Mouse (Mus musculus) right cerebral cortex, postnatal 36 days (tissue): ENCODE results near the gene Chrm3.
A peak's percentile ranks its signal among the peaks of the same experiment; 100 is the strongest.

Experiments used
- DNase-seq, 2 experiments: peaks; one replicate each; pipeline ENCODE4 v3.0.0; 2022; ENCODE audit warnings: low spot score in 2 of 2, mixed read lengths in 1 of 2

The Chrm3 gene

GRCm38 (mm10) chr13:9992640-9993039 lies 368.0 kb downstream of the Chrm3 start:
- DNase-seq, result no peak

- DNase-seq, result no peak
Observed at GRCm38 (mm10) chr13:9985648-9986047, 375.0 kb downstream of the Chrm3 start.

- DNase-seq, result no peak
Observed at GRCm38 (mm10) chr13:9983293-9983692, 377.4 kb downstream of the Chrm3 start.

- no peak for DNase-seq
Observed at GRCm38 (mm10) chr13:9977699-9978098, 382.9 kb downstream of the Chrm3 start.

- no peak for DNase-seq
Observed at GRCm38 (mm10) chr13:9973742-9974321, 386.8 kb downstream of the Chrm3 start.

- DNase-seq, result no peak
Observed at GRCm38 (mm10) chr13:9971845-9972244, 388.8 kb downstream of the Chrm3 start.

- DNase-seq, result no peak
Observed at GRCm38 (mm10) chr13:9952619-9953018, 408.0 kb downstream of the Chrm3 start.

- DNase-seq, result peak in 1 of 2 experiments; percentile 38
Observed at GRCm38 (mm10) chr13:9951376-9951775, 409.3 kb downstream of the Chrm3 start.

- peak; percentile 12 to 20 for DNase-seq
Observed at GRCm38 (mm10) chr13:9949091-9949490, 411.6 kb downstream of the Chrm3 start.

GRCm38 (mm10) chr13:9940186-9940585 lies 420.5 kb downstream of the Chrm3 start:
- no peak for DNase-seq

GRCm38 (mm10) chr13:9938798-9939485 lies 421.7 kb downstream of the Chrm3 start:
- DNase-seq, result no peak

- DNase-seq, result no peak
Observed at GRCm38 (mm10) chr13:9932714-9933113, 427.9 kb downstream of the Chrm3 start.

GRCm38 (mm10) chr13:9930606-9931005 lies 430.0 kb downstream of the Chrm3 start:
- DNase-seq, result no peak

- DNase-seq, result peak in 1 of 2 experiments; percentile 25
Observed at GRCm38 (mm10) chr13:9929978-9930377, 430.7 kb downstream of the Chrm3 start.

- DNase-seq, result no peak
Observed at GRCm38 (mm10) chr13:9921150-9921549, 439.5 kb downstream of the Chrm3 start.

GRCm38 (mm10) chr13:9912697-9913096 lies 447.9 kb downstream of the Chrm3 start:
- DNase-seq, result no peak

- DNase-seq, result no peak
Observed at GRCm38 (mm10) chr13:9908707-9909106, 451.9 kb downstream of the Chrm3 start.

GRCm38 (mm10) chr13:9907202-9907601 lies 453.4 kb downstream of the Chrm3 start:
- no peak for DNase-seq

GRCm38 (mm10) chr13:9904455-9904854 lies 456.2 kb downstream of the Chrm3 start:
- DNase-seq, result no peak

- DNase-seq, result no peak
Observed at GRCm38 (mm10) chr13:9900653-9901385, 459.8 kb downstream of the Chrm3 start.

GRCm38 (mm10) chr13:9898664-9899369 lies 461.8 kb downstream of the Chrm3 start:
- DNase-seq, result no peak

- DNase-seq, result no peak
Observed at GRCm38 (mm10) chr13:9897231-9897630, 463.4 kb downstream of the Chrm3 start.
